Mouse (Mus musculus): ENCODE results near the gene Hint1. TPM values are rescaled to one million over a fixed set of nuclear protein-coding genes. Genes with fewer than 3 reads are reported as not detected.

Gene Hint1
- total and polyA plus RNA-seq, 2 experiments from 2014 or later, result 779 to 923 TPM

- H3K4me3 ChIP-seq (ENCODE audit: low read depth, low read length), result peak within 1 kb of the TSS; percentile 50
- no peaks in the 10 kb centered on the region for H3K36me3 ChIP-seq (replicated peaks; ENCODE audit: control insufficient read depth, insufficient read depth, low read length)
- WGBS, result 11% methylated on average over 43 of the region's 45 CpGs
- DNase-seq (ENCODE audit: low spot score) (peak; percentile 84), ATAC-seq (ENCODE audit: insufficient read depth, low read depth) (peak; percentile 83)
- H3K27me3 ChIP-seq (ENCODE audit: control insufficient read depth, insufficient read depth, low read length), result no peaks in the 10 kb centered on the region
- TF ChIP-seq CTCF (IDR thresholded peaks at IDR 0.05; ENCODE audit: low read depth) (no peak), EP300 (IDR thresholded peaks at IDR 0.05; ENCODE audit: low read depth) (no peak)
- H3K27ac ChIP-seq (ENCODE audit: low read depth), result peak within 1 kb of the TSS; percentile 3
- peaks cover 18% of the 10 kb centered on the region for H3K4me1 ChIP-seq (ENCODE audit: control insufficient read depth, insufficient read depth)
- peak within 1 kb of the TSS; percentile 76 for H3K4me2 ChIP-seq (ENCODE audit: low read depth, low read length)
- no peaks in the 10 kb centered on the region for H3K9me3 ChIP-seq (replicated peaks; ENCODE audit: control insufficient read depth, low read length)
- H3K9ac ChIP-seq (replicated peaks; ENCODE audit: low read depth, low read length), result peak within 1 kb of the TSS; percentile 46
These were observed 36.4 kb downstream of the Hint1 start, which contains the start of gene Gpx3 for GRCm38 (mm10) chr11:54902333-54903323. TSS of gene Gpx3 (plus strand) at chr11:54902453.

GRCm38 (mm10) chr11:54903339-54903738, 37.2 kb downstream of the Hint1 start:
- Histone ChIP-seq H3K4me3 (ENCODE audit: low read depth, low read length) (peak overlapping the region; percentile 50), H3K36me3 (replicated peaks; ENCODE audit: control insufficient read depth, insufficient read depth, low read length) (0 out of 2 replicates have a peak, but pooled peaks cover 6% of the 10 kb centered on the region), H3K4me2 (ENCODE audit: low read depth, low read length) (peak overlapping the region; percentile 76), H3K27me3 (ENCODE audit: control insufficient read depth, insufficient read depth, low read length) (no peaks in the 10 kb centered on the region), H3K27ac (ENCODE audit: low read depth) (peak overlapping the region; percentile 40; the same call in 1 of the 2 replicates), H3K9me3 (replicated peaks; ENCODE audit: control insufficient read depth, low read length) (no peaks in the 10 kb centered on the region), H3K9ac (replicated peaks; ENCODE audit: low read depth, low read length) (0 out of 2 replicates have a peak overlapping the region, but pooled peaks have one; percentile 46), H3K4me1 (ENCODE audit: control insufficient read depth, insufficient read depth) (peaks cover 15% of the 10 kb centered on the region)
- WGBS, result 48% methylated on average over 5 of the region's 5 CpGs
- DNase-seq (ENCODE audit: low spot score), result no peak
- ATAC-seq (ENCODE audit: insufficient read depth, low read depth), result no peak
- TF ChIP-seq EP300 (IDR thresholded peaks at IDR 0.05; ENCODE audit: low read depth), result no peak

GRCm38 (mm10) chr11:54903940-54904706, 37.9 kb downstream of the Hint1 start:
- Histone ChIP-seq H3K36me3 (replicated peaks; ENCODE audit: control insufficient read depth, insufficient read depth, low read length) (peaks cover 14% of the 10 kb centered on the region), H3K27me3 (ENCODE audit: control insufficient read depth, insufficient read depth, low read length) (no peaks in the 10 kb centered on the region), H3K27ac (ENCODE audit: low read depth) (peak overlapping the region; percentile 40), H3K4me2 (ENCODE audit: low read depth, low read length) (peak overlapping the region; percentile 76), H3K4me3 (ENCODE audit: low read depth, low read length) (peak overlapping the region; percentile 50), H3K4me1 (ENCODE audit: control insufficient read depth, insufficient read depth) (peaks cover 15% of the 10 kb centered on the region), H3K9ac (replicated peaks; ENCODE audit: low read depth, low read length) (no peak overlapping the region), H3K9me3 (replicated peaks; ENCODE audit: control insufficient read depth, low read length) (no peaks in the 10 kb centered on the region)
- ATAC-seq (ENCODE audit: insufficient read depth, low read depth), result peak; percentile 68
- WGBS, result 33% methylated on average over 4 of the region's 4 CpGs
- peak; percentile 81 for DNase-seq (ENCODE audit: low spot score)
- TF ChIP-seq EP300 (IDR thresholded peaks at IDR 0.05; ENCODE audit: low read depth) (no peak), CTCF (IDR thresholded peaks at IDR 0.05; ENCODE audit: low read depth) (no peak)

- H3K4me1 ChIP-seq (ENCODE audit: control insufficient read depth, insufficient read depth), result peaks cover 15% of the 10 kb centered on the region
- H3K9ac ChIP-seq (replicated peaks; ENCODE audit: low read depth, low read length), result no peak overlapping the region
- no peaks in the 10 kb centered on the region for H3K9me3 ChIP-seq (replicated peaks; ENCODE audit: control insufficient read depth, low read length)
- H3K4me2 ChIP-seq (ENCODE audit: low read depth, low read length), result no peak overlapping the region
- H3K27me3 ChIP-seq (ENCODE audit: control insufficient read depth, insufficient read depth, low read length), result no peaks in the 10 kb centered on the region
- ATAC-seq (ENCODE audit: insufficient read depth, low read depth), result no peak
- TF ChIP-seq EP300 (IDR thresholded peaks at IDR 0.05; ENCODE audit: low read depth) (no peak), CTCF (IDR thresholded peaks at IDR 0.05; ENCODE audit: low read depth) (no peak)
- WGBS, result 82% methylated on average over 3 of the region's 3 CpGs
- DNase-seq (ENCODE audit: low spot score), result no peak
- H3K4me3 ChIP-seq (ENCODE audit: low read depth, low read length), result no peak overlapping the region
- H3K27ac ChIP-seq (ENCODE audit: low read depth), result no peak overlapping the region
- peaks cover 21% of the 10 kb centered on the region for H3K36me3 ChIP-seq (replicated peaks; ENCODE audit: control insufficient read depth, insufficient read depth, low read length)
These were observed 38.9 kb downstream of the Hint1 start for GRCm38 (mm10) chr11:54905086-54905485.

GRCm38 (mm10) chr11:54905931-54906330, 39.7 kb downstream of the Hint1 start:
- Histone ChIP-seq H3K27me3 (ENCODE audit: control insufficient read depth, insufficient read depth, low read length) (no peaks in the 10 kb centered on the region), H3K9ac (replicated peaks; ENCODE audit: low read depth, low read length) (no peak overlapping the region), H3K36me3 (replicated peaks; ENCODE audit: control insufficient read depth, insufficient read depth, low read length) (peaks cover 30% of the 10 kb centered on the region), H3K4me2 (ENCODE audit: low read depth, low read length) (no peak overlapping the region), H3K9me3 (replicated peaks; ENCODE audit: control insufficient read depth, low read length) (no peaks in the 10 kb centered on the region), H3K27ac (ENCODE audit: low read depth) (peak overlapping the region; percentile 55), H3K4me1 (ENCODE audit: control insufficient read depth, insufficient read depth) (peaks cover 15% of the 10 kb centered on the region), H3K4me3 (ENCODE audit: low read depth, low read length) (no peak overlapping the region)
- 30% methylated on average over 4 of the region's 4 CpGs for WGBS
- TF ChIP-seq CTCF (IDR thresholded peaks at IDR 0.05; ENCODE audit: low read depth) (no peak), EP300 (IDR thresholded peaks at IDR 0.05; ENCODE audit: low read depth) (no peak)
- no peak for DNase-seq (ENCODE audit: low spot score)
- ATAC-seq (ENCODE audit: insufficient read depth, low read depth), result no peak

Data from heart, postnatal 0 days (tissue).